Mouse (Mus musculus): ENCODE results near the gene Hs2st1.
A peak's percentile ranks its signal among the peaks of the same experiment; 100 is the strongest.
"Not testable (repeated sequence)": the region's sequence is repeated elsewhere in the genome, so short reads cannot be mapped to it uniquely, and the experiment has no call there.

Gene Hs2st1

DNA sequence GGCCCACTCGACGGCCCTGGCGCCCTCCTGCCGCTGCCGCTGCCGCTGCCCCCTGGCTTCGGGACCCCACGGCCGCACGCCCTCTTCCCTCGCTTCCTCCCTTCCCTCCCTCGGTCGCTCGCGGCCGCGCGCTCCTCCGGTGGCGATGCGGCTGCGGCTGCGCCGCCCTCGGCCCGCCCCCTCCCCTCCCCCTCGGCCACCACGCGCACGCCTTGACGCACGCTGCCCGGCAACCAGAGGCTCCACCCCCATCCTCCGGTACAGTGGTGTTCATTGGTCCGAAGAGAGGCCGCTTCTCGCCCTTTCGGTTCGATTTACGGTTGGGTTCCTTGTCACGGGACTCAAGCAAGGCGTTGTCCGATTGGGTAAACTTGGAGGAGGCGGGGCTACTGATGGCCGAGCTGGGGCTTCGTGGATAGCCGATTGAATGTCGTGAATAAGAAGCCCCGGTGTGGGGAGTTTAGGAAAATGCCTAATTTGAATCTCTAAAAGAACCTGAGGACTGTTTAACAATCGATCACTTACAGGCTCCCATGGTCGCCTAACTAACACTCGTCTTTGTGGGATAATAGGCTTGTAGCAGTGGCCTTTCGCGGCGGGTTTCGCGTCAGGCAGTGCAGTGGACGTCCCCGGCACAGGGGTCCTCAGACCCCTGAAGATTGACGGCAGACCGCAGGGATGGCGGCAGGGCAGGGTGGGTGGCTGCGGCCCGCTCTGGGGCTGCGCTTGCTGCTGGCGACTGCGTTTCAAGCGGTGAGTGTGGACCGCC lies at the start of gene Hs2st1, which contains the start of gene Selenof:
Gene Hs2st1, minus strand, starts transcription at position 135 of the 769 bp plus-strand sequence.
Gene Selenof, plus strand, starts transcription at position 258 of the 769 bp plus-strand sequence.
- peak; percentile 98 to 99 for DNase-seq (ENCODE audit: inconsistent age in 2 of 2, low spot score in 1 of 2)

DNA sequence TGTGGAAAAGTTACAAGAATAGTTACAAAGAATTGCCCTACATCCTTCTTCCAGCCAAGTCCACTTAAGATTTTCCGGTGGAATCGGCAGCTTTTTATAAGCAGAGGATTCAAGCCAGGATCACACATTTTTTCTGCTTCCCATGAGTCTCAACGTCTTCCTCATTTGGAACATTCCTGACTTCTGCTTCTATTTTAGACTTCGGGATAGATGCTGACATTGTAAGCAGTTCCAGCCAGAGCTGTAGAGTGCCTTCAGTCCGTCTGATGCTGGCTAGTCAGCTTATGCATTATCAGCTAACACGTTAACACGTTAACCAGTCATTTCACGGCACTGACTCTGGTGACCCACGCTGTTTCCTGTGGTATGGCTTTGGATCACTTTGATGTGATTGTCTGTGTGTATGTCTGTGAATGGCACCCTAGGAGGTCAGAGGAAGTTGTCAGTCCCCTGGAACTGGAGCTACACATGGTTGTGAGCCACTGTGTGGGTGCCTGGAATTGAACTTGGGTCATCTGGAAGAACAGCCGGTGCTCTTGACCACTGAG lies 47.7 kb upstream of the Hs2st1 start:
- DNase-seq (ENCODE audit: inconsistent age in 2 of 2, low spot score in 1 of 2), result peak in 1 of 2 experiments; percentile 33

DNA sequence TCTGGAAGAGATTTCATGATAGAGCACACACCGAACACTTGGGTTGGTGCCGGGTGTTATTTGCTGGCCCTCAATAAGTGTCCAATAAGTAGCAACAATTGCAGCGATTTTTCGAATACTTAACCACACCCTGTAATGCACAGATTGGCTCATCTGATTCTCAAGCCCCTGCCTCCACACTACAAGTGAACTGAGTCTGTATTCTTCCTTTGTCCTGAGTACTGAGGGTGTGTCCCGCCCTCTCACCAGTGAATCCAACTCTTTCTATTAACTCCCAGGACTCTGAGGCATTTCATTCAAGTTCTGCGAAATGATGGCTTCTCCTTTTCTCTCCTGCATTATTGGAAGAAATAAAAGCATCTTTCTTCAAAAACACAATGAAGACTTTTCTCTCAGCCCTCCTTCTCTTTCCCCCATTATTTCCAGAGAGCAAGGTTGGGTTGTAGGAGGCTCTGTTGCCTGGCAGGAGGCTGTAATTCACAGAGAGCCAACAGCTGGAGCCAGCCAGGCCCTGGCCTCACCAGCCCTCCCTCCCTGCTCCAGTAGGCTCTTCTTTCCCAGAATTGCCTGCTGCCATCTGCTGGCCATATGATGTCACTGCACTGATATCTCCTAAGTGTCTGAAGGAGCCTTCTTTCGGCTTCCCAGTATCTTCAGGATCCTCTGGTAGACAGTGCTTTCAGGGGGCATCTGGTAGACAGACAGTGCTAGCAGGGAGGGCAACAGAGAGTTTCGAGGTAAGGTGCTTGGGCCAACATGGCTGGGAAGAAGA lies 46.9 kb upstream of the Hs2st1 start:
- DNase-seq (ENCODE audit: inconsistent age in 2 of 2, low spot score in 1 of 2), result peak; percentile 82 to 94

DNA sequence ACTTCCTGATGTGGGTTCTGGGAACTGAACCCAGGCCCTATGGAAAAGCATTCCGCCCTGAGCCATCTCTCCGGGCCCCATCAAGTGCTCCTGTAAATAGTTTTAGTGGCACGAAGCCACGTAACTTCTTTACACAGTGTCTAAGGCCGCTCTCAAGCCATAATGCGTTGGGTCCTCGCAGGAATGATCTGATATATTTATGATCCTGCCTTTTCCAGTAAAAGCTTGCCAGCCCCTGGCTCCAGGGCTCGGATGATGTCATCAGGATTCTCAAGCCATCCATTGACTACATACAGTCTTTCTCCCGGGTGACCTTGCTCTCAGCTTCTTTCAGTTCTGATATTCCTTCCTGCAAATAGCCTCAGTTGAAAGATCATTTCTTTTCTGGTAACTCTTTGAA lies 45.5 kb upstream of the Hs2st1 start:
- peak; percentile 44 to 77 for DNase-seq (ENCODE audit: inconsistent age in 2 of 2, low spot score in 1 of 2)

DNA sequence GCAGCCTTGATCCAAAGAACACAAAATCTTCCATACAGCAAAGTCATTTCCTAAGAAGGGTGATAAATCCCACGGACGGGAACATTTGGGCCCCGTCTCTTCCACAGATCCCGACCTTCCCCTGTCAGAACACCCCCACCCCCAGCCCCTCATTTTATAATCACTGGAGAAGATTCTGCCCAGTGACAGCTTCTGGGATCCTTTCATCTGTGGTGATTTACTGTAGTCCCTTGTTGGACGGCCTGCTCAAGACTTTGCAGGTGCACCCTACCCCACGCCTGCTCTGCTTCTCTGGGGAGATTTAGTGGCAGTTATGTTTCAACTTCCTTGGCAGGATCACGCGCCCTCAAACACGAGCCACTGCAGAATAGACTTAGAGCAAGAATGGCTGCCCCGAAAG lies 44.7 kb upstream of the Hs2st1 start:
- peak; percentile 25 to 67 for DNase-seq (ENCODE audit: inconsistent age in 2 of 2, low spot score in 1 of 2)

DNA sequence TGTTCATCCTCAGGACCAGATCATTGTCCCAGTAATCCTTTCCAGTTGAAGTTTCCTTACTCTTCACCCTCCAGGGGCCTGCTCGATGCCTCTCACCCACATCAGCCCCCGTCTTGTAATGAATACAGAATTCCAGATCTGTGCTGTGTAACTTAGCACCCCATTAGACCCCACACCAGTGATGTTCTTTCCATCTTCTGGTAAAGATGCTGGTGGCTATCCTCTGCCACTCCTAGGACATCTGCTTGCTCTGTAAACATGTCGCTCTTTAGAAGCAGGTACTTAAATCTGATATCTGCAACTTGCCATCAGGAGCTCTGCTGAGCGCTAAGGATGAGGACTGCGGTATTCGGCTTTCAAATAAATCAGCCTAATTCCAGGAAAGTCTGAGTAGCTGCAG lies 44.3 kb upstream of the Hs2st1 start:
- no peak for DNase-seq (ENCODE audit: inconsistent age in 2 of 2, low spot score in 1 of 2)

DNA sequence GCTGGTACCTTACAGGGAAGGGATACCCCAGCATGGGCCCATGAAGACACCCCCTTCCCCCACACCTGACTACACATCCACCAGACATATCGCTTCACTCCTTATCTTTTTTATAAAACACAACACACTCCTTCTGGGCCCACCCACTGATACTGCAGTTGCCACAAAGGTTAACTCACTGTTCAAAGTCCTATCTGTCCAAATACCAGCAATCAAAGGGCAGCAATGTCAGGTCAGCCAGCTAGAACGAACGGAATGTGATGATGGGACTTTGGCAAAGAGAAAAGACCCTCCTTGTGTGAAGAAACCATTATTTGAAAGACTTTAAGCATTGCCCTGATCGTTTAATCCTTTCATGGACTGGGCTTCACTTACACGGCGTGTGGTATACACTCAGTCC lies 42.4 kb upstream of the Hs2st1 start:
- DNase-seq (ENCODE audit: inconsistent age in 2 of 2, low spot score in 1 of 2), result no peak

DNA sequence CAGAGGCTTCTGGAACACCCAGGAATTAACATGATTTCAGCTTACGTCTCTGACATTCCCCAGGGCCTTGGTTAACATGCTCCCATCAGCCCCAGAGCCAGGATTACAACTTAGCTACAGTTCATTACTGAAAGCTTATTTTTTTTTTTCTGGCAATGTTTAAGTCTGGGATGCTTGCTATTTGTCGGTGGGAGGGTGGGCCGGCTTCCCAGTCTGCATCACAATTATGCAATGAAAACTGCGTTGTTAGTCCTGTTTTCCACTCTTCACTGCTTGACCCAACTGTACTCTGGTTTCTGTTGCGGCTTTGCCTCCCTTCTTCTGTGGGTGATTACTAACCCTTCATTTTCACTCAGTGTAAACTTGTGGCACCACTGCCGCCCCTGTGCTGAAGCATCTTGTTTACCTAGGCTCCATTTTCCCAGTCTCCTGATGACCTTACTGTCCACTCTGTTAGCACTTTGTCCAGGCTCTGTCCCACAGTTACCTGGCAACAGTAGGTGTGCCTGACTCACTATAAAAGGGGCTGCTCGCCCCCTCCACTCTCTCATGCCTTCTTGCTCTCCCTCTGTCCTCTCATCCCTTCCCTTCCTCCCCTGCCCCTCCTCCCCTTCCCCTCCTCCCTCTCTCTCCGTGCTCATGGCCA lies 41.8 kb upstream of the Hs2st1 start:
- DNase-seq (ENCODE audit: inconsistent age in 2 of 2, low spot score in 1 of 2), result peak in 1 of 2 experiments; percentile 25

DNA sequence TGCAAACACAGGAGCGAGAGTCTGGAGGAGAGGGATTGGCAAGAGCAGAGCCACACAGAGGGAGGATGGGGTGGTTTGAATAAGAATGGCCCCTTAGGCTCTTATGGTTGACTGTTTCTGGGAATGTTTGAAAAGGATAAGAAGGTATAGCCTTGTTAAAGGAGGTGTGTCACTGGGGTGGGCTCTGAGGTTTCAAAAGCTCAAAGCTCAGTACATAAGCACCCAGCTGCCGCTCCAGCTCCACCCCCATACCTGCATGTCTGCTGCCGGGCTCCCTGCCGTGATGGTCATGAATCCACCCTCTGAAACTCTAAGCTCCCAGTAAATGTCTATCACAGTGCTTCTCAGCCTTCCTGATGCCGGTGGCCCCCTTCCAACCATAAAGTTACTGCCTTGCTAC lies 40.8 kb upstream of the Hs2st1 start:
- DNase-seq (ENCODE audit: inconsistent age in 2 of 2, low spot score in 1 of 2), result no peak

DNA sequence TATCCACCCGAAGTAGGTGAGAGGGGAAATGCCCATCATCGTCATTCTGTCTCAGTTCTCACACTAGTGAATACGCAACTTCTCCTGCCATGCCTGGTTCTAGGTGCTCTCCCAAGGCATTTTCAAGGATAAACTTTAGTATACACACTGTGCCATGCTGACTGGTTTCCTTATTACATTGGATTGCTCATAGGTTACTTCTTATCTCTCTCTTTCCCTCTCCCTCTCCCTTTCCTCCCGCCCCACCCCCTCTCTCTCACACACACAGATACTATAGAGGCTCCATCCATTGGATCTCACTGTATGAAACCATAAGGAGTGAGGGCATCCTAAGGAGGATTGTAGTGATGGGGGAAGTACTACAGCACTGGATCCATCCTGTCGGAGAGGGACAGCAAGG lies 38.1 kb upstream of the Hs2st1 start:
- no peak for DNase-seq (ENCODE audit: inconsistent age in 2 of 2, low spot score in 1 of 2)

DNA sequence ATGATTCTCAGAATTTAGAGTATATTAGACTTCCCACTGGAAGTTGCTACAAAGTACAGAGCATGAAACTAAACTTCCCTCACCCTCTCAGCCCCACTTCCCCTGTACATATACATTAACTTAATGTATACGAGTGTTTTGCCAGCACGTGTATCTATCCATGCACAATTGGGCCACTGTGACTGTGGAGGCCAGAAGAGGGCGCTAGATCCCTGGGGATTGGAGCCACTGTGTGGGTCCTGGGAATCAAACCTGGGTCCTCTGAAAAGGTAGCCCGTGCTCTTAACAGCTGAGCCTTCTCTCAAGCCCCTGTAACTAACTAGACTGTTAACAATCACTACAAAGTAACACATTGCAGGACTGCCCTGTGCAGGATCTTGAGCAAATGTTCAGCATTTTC lies 36.5 kb upstream of the Hs2st1 start:
- no peak for DNase-seq (ENCODE audit: inconsistent age in 2 of 2, low spot score in 1 of 2)

DNA sequence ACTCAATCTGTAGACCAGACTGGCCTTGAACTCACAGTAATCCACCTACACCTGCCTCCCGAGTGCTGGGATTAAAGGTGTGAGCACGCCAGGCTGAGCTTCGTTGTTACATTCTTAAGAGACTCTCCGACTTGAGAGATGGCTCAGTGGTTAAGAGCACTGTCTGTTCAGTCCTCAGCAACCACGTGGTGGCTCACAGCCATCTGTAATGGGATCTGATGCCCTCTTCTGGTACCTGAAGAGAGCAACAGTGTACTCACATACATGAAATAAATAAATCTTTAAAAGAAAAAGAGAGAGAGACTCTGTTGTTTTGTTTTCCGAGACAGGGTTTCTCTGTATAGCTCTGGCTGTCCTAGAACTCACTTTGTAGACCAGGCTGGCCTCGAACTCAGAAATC lies 35.8 kb upstream of the Hs2st1 start:
- not testable (repeated sequence) for DNase-seq (ENCODE audit: inconsistent age in 2 of 2, low spot score in 1 of 2)

DNA sequence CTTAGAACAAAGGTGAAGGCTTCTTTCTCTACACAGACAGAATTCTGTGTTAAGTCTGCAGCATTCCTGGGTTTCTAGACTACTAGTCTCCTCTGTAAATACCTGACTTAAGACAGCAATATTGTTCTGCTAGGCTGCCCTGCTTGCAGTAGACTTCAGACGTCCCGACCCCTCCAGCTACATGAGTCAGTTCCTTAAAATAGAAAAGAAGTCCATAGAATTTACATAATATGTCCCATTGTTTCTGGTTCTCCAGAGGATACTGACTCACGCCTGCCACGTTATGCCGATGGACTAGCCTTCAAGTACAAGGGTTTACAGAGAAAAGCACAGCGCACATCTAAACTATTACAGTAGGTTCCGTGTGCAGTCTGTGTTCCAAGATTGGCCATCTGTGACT lies 34.2 kb upstream of the Hs2st1 start:
- no peak for DNase-seq (ENCODE audit: inconsistent age in 2 of 2, low spot score in 1 of 2)

DNA sequence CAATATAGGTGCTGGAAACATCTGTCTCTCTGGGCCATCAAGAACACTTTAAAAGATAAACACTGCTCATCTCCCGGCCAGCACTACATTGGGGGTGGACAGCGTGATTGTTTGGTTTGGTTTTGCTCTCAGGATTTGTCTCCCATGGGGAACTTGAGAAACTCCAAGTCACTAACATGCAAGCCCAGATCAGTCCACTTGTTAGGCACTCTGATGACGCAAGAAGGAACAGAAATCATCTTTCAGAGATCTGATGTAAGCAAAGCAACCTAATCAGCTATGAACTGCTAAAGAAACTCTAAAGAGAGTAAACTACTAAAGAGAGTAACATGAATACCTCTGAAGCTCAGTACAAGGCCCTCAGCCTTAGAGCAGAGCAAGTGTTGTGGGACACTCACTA lies 33.6 kb upstream of the Hs2st1 start:
- no peak for DNase-seq (ENCODE audit: inconsistent age in 2 of 2, low spot score in 1 of 2)

DNA sequence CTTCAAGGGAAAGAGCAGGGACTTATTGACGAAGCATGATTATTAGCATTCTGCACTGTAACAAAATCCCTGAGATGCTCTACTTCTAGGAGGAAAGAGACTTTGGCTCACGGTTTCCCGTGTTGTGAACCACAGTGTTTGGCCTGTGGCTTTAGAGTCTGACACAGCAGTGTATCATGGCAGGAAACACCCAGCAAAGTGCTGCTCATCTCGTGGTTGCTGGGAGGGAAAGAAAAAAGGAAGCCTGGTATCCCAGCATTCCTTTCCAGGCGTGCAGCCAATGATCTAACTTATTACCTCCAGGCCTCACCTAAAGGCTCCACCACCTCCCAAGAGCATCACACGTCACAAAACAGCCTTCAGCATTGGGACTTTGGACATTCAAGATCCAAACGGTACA lies 32.8 kb upstream of the Hs2st1 start:
- DNase-seq (ENCODE audit: inconsistent age in 2 of 2, low spot score in 1 of 2), result no peak

DNA sequence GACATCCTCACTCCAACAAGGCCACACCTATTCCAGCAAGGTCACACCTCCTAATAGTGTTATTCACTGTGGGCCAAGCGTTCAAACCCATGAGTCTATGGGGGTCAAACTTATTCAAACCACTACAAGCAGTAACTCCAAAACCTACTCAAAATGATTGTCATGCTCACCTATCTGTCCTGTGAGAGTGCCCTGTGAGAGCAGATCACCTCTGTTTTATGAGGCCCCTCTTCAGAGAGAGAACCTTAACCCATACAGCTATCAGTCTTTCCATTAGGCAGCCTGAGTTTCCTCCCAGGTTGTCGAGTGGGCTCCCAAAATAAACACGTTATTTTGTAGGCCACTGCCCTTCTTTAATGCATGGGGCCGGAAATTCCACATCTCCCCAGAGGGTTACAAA lies 32.4 kb upstream of the Hs2st1 start:
- DNase-seq (ENCODE audit: inconsistent age in 2 of 2, low spot score in 1 of 2), result no peak

DNA sequence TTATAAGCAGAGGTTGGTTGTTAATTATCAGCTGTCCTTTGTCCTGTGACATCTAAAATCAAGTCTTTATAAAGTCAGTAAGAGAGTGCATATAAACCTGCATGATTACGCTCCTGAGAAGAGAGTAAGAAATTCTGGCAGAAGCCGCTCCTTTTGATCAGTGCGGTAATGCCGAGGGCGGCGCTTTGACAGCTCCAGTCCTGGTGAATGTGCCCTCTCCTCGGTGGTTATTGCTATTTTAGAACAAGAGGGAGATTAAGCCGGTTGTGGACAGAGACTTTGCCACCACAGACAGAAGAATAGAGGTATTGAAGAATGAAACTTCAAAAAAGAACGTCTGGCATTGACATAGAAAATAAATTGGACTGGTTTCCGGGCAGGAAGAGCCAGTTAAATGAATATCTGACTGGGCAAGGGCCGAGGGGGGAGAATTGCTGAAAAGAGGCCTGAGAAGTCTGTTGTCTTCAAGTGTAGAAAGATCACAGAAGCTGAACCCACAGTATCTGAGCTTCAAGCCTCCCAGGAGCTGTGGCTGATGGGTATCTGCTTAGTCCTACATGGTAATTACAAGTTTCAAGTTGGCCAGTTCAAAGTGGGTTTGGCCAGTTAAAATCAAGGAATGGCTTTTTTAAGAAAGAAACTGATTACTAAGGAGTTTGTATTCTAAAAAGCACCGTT lies 27.9 kb upstream of the Hs2st1 start:
- DNase-seq (ENCODE audit: inconsistent age in 2 of 2, low spot score in 1 of 2), result no peak

DNA sequence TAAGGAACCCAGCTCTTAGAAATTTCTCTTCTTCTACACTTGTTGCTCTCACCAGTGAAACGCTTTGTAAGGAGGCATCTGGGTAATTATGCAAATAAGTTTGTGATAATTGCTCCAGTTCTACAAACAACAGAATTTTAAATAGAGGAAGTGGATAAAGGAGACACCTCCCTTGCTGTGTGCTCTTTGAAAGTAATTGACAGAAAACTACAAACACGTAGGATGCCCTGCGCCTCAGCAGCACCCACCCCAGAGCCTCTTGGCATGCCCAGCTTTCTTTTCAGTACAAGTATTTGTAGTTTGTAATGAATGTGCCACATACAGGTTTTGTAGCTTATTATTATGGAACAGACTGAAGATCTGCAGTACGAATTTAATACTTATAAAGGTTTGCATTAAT lies 27.1 kb upstream of the Hs2st1 start:
- no peak for DNase-seq (ENCODE audit: inconsistent age in 2 of 2, low spot score in 1 of 2)

DNA sequence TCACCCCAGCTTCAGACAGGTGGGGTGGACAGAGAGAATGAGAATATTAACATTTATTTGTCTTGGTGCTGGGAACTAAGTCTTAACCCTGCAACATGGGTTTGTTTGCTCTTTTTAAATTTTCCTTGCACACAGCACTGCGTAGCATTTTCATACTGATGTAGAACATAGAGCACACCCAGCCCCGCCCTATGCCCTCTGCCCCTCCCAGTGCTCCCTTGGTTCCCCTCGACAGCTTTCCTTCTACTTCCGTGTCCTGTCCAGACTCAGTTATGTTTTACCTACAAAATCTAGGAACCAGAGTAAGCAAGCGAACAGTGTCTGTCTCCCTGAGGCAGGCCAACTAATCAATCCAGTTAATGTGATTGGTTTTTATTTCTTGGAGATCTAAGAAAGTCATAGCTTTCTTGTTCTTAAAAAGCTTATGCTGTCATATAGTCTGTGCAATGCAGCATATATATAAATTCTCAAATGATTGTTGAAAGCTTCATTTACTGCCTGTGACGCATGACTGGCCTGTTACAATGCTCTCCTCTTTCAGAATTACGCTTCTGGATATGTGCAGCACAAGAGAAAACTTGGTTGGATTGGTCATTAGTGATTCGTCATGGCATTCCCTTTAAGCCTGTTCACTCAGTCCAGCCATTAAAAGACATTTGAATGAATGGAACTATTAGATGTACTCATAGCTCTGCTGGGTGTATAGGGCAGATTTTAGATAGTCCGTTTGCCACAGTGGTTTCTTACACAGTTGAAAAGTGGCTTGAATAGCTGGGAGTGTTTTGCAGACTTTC lies 23.2 kb upstream of the Hs2st1 start:
- no peak for DNase-seq (ENCODE audit: inconsistent age in 2 of 2, low spot score in 1 of 2)

DNA sequence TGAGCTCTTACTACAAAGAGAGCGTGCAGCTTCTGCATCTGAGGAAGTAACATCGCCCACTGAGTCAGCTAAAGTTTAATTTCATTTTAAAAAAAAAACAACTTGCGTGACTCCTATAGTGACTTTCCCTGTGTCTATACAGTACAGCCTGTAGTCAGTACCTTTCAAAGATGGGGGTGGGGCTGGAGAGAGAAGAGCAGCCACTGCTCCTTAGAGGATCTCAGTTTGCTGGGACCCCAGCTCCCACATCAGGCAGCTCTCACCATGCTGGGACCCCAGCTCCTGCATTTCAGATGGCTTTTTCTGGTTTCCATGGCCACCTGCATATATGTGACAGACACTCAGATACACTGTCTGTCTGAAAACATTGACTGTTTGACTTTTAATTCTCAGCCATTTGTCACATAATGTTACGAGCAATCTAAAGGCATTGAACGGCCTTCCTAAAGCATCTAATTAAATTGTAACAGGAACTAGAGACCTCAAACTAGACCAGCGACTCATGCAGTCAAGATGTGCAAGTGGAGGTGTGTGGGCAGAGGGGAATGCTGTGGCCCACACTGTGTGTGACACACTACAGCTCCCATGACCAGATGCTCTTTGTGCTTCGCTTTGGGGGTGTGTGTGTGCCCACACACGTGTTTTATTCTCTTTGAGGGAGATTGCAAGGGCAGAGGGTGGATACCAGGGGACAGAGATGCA lies 19.4 kb upstream of the Hs2st1 start:
- DNase-seq (ENCODE audit: inconsistent age in 2 of 2, low spot score in 1 of 2), result no peak

Measured in adrenal gland, adult (tissue).